10 mouse cellular contexts compared by ENCODE assay signal in genomic region chr17:25860229-25860628, GRCm38 (mm10). TPM values are rescaled to one million over a fixed set of nuclear protein-coding genes. Genes with fewer than 3 reads are reported as not detected.
DNase-seq lines count a peak whose midpoint lies in the region; ATAC-seq and TF ChIP-seq lines count a peak whose summit lies in the region.
"Had no signal": no experiment of that assay in that cellular context is flagged by ENCODE, and none has a peak within 500 bp of the region (broad histone marks: within the 10 kb centered on the region; RNA-seq: fewer than 3 reads in every experiment).

No protein-coding gene starts in this region.

- no peak for DNase-seq in heart, embryonic 10.5 days (ENCODE audit: low spot score)
- no peak for DNase-seq in heart, adult 18-20 months
- DNase-seq in G1E (ENCODE audit: low spot score): no peak
- DNase-seq in midbrain, embryonic 11.5 days (ENCODE audit: low spot score, missing footprints): no peak
- no peak for DNase-seq in gastrocnemius, postnatal 4 days (ENCODE audit: low spot score in 2 of 2)
- no peak for DNase-seq in gastrocnemius, postnatal 36 days
- DNase-seq: heart, postnatal 14 days had no signal

- intact Hi-C loops in gastrocnemius, postnatal 36 days (cut with DNase I): no loop called here

- no peak for TF ChIP-seq CTCF in G1E (IDR thresholded peaks at IDR 0.05; ENCODE audit: low read depth, low read length)

- peak overlapping the region; percentile 82 for H3K4me2 ChIP-seq in hindbrain, embryonic 13.5 days
- peak overlapping the region; percentile 86 for H3K4me2 ChIP-seq in midbrain, embryonic 11.5 days

- H3K4me3 ChIP-seq in heart, embryonic 10.5 days: peak overlapping the region; percentile 76
- peak overlapping the region; percentile 76; the same call in 1 of the 2 replicates for H3K4me3 ChIP-seq in G1E (ENCODE audit: low read depth, low read length)
- peak overlapping the region; percentile 69 for H3K4me3 ChIP-seq in hindbrain, embryonic 13.5 days
- H3K4me3 ChIP-seq in midbrain, embryonic 11.5 days (ENCODE audit: low read depth, low read length): peak overlapping the region; percentile 63

- no peak for ATAC-seq in G1E (ENCODE audit: extremely low read depth, insufficient number of reproducible peaks, low FRiP score, poor library complexity, severe bottlenecking)
- no peak for ATAC-seq in hindbrain, embryonic 13.5 days (ENCODE audit: low FRiP score)
- ATAC-seq in midbrain, embryonic 11.5 days (ENCODE audit: low FRiP score): no peak
- no peak for ATAC-seq in inflammation-experienced regulatory T-cells, adult 6 months

- H3K9me3 ChIP-seq in heart, embryonic 10.5 days: no peaks in the 10 kb centered on the region
- no peaks in the 10 kb centered on the region for H3K9me3 ChIP-seq in G1E (replicated peaks)
- no peaks in the 10 kb centered on the region for H3K9me3 ChIP-seq in hindbrain, embryonic 13.5 days
- no peaks in the 10 kb centered on the region for H3K9me3 ChIP-seq in midbrain, embryonic 11.5 days (ENCODE audit: control insufficient read depth, low read length)

- no peak overlapping the region for H3K27ac ChIP-seq in heart, embryonic 10.5 days
- no peak overlapping the region for H3K27ac ChIP-seq in hindbrain, embryonic 13.5 days
- no peak overlapping the region for H3K27ac ChIP-seq in midbrain, embryonic 11.5 days (ENCODE audit: low read depth, low read length)

- no peaks in the 10 kb centered on the region for H3K27me3 ChIP-seq in heart, embryonic 10.5 days (ENCODE audit: insufficient read depth, poor library complexity, severe bottlenecking)
- peaks cover 9% of the 10 kb centered on the region; the same call in 1 of the 2 replicates for H3K27me3 ChIP-seq in G1E (ENCODE audit: insufficient read depth, low read length)
- H3K27me3 ChIP-seq in hindbrain, embryonic 13.5 days: no peaks in the 10 kb centered on the region
- H3K27me3 ChIP-seq in midbrain, embryonic 11.5 days (ENCODE audit: control insufficient read depth, insufficient read depth, low read length): no peaks in the 10 kb centered on the region

- peaks cover 28% of the 10 kb centered on the region for H3K4me1 ChIP-seq in heart, embryonic 10.5 days
- peaks cover 42% of the 10 kb centered on the region for H3K4me1 ChIP-seq in G1E (ENCODE audit: insufficient read depth, low read depth, low read length)
- peaks cover 26% of the 10 kb centered on the region for H3K4me1 ChIP-seq in hindbrain, embryonic 13.5 days (replicated peaks)
- peaks cover 17% of the 10 kb centered on the region for H3K4me1 ChIP-seq in midbrain, embryonic 11.5 days (ENCODE audit: control insufficient read depth, insufficient read depth, low read length)

- peaks cover 32% of the 10 kb centered on the region for H3K36me3 ChIP-seq in heart, embryonic 10.5 days
- H3K36me3 ChIP-seq in G1E (replicated peaks): peaks cover 62% of the 10 kb centered on the region
- peaks cover 1% of the 10 kb centered on the region; the same call in 1 of the 2 replicates for H3K36me3 ChIP-seq in hindbrain, embryonic 13.5 days
- H3K36me3 ChIP-seq in midbrain, embryonic 11.5 days (ENCODE audit: control insufficient read depth, insufficient read depth, low read length): no peaks in the 10 kb centered on the region

- 94% methylated on average over 6 of the region's 6 CpGs for WGBS in heart, embryonic 10.5 days
- 94% methylated on average over 6 of the region's 6 CpGs for WGBS in hindbrain, embryonic 13.5 days
- WGBS in midbrain, embryonic 11.5 days: 84% methylated on average over 6 of the region's 6 CpGs

- peak overlapping the region; percentile 85 for H3K9ac ChIP-seq in hindbrain, embryonic 13.5 days
- H3K9ac ChIP-seq in midbrain, embryonic 11.5 days (ENCODE audit: low read length): peak overlapping the region; percentile 84

RNA-seq across cellular contexts. Expression of gene Wdr90, which starts 1.1 kb away (rescaled TPM):
- polyA plus RNA-seq in heart, embryonic 10.5 days (2016; fragmentation: Nextera tagmentation; extraction: Ambion mirVana): 22.4 and 31.7 TPM in 2 replicates
- 1 to 10 TPM; 1.0 to 2.3 TPM for total RNA-seq in heart, adult 18-20 months (2021)
- total RNA-seq in G1E (2014; fragmentation: Nextera tagmentation) (14.6 and 42.2 TPM in 2 replicates), G1E (2017) (11.8 and 14.2 TPM in 2 replicates)
- 9.0 and 17.0 TPM in 2 replicates for polyA plus RNA-seq in G1E (2012)
- 19.4 and 19.8 TPM in 2 replicates for polyA plus RNA-seq in hindbrain, embryonic 13.5 days (2015; fragmentation: Nextera tagmentation; extraction: Ambion mirVana)
- 15.7 and 17.8 TPM in 2 replicates for polyA plus RNA-seq in midbrain, embryonic 11.5 days (2014; fragmentation: Nextera tagmentation; extraction: Ambion mirVana)
- total RNA-seq in gastrocnemius, postnatal 4 days (2021): 10 to 100 TPM; 11.7 to 12.0 TPM
- polyA plus RNA-seq in inflammation-experienced regulatory T-cells, adult 6 months (2017; shearing (Covaris generic)): 1 to 10 TPM; 3.3 to 7.0 (median 6.8) TPM
- 1 to 10 TPM in 1 of 2 experiments, under 1 TPM in 1; 0.39 to 1.6 TPM for total RNA-seq in gastrocnemius, postnatal 36 days (2021)

RNA-seq across cellular contexts. Expression of gene Mcrip2, which starts 8.3 kb away (rescaled TPM):
- 133 and 201 TPM in 2 replicates for polyA plus RNA-seq in heart, embryonic 10.5 days (2016; fragmentation: Nextera tagmentation; extraction: Ambion mirVana)
- 100 to 1,000 TPM; 283 to 318 TPM for total RNA-seq in heart, adult 18-20 months (2021)
- total RNA-seq in G1E (2014; fragmentation: Nextera tagmentation): 8.2 and 8.7 TPM in 2 replicates
- total RNA-seq in G1E (2017): 4.4 and 9.4 TPM in 2 replicates
- polyA plus RNA-seq in G1E (2012): 77.6 and 103 TPM in 2 replicates
- polyA plus RNA-seq in hindbrain, embryonic 13.5 days (2015; fragmentation: Nextera tagmentation; extraction: Ambion mirVana): 11.4 and 11.7 TPM in 2 replicates
- 6.1 and 7.0 TPM in 2 replicates for polyA plus RNA-seq in midbrain, embryonic 11.5 days (2014; fragmentation: Nextera tagmentation; extraction: Ambion mirVana)
- 10 to 100 TPM; 46.1 to 48.6 TPM for total RNA-seq in gastrocnemius, postnatal 4 days (2021)
- 1 to 10 TPM; 2.5 to 3.9 (median 3.5) TPM for polyA plus RNA-seq in inflammation-experienced regulatory T-cells, adult 6 months (2017; shearing (Covaris generic))
- total RNA-seq in gastrocnemius, postnatal 36 days (2021): 100 to 1,000 TPM in 1 of 2 experiments, 10 to 100 TPM in 1; 87.2 to 102 TPM

RNA-seq across cellular contexts. Expression of gene Mettl26, which starts 14.6 kb away (rescaled TPM):
- polyA plus RNA-seq in heart, embryonic 10.5 days (2016; fragmentation: Nextera tagmentation; extraction: Ambion mirVana): 46.7 and 55.4 TPM in 2 replicates
- total RNA-seq in heart, adult 18-20 months (2021): 10 to 100 TPM; 11.8 to 15.2 TPM
- total RNA-seq in G1E (2014; fragmentation: Nextera tagmentation): 13.9 and 19.0 TPM in 2 replicates
- total RNA-seq in G1E (2017): 12.4 and 16.7 TPM in 2 replicates
- 30.2 and 34.4 TPM in 2 replicates for polyA plus RNA-seq in G1E (2012)
- 63.0 and 65.7 TPM in 2 replicates for polyA plus RNA-seq in hindbrain, embryonic 13.5 days (2015; fragmentation: Nextera tagmentation; extraction: Ambion mirVana)
- 57.1 and 60.1 TPM in 2 replicates for polyA plus RNA-seq in midbrain, embryonic 11.5 days (2014; fragmentation: Nextera tagmentation; extraction: Ambion mirVana)
- 10 to 100 TPM; 20.0 to 21.3 TPM for total RNA-seq in gastrocnemius, postnatal 4 days (2021)
- polyA plus RNA-seq in inflammation-experienced regulatory T-cells, adult 6 months (2017; shearing (Covaris generic)): 100 to 1,000 TPM in 1 of 3 experiments, 10 to 100 TPM in 2; 91.1 to 121 (median 98.2) TPM
- total RNA-seq in gastrocnemius, postnatal 36 days (2021): 10 to 100 TPM; 28.9 to 32.2 TPM

RNA-seq across cellular contexts. Expression of gene Rhot2, which starts 15.6 kb away (rescaled TPM):
- polyA plus RNA-seq in heart, embryonic 10.5 days (2016; fragmentation: Nextera tagmentation; extraction: Ambion mirVana): 29.0 and 29.8 TPM in 2 replicates
- 100 to 1,000 TPM; 138 to 140 TPM for total RNA-seq in heart, adult 18-20 months (2021)
- total RNA-seq in G1E (2014; fragmentation: Nextera tagmentation) (31.2 and 41.2 TPM in 2 replicates), G1E (2017) (17.7 and 20.0 TPM in 2 replicates)
- polyA plus RNA-seq in G1E (2012): 142 and 151 TPM in 2 replicates
- 14.5 and 15.9 TPM in 2 replicates for polyA plus RNA-seq in hindbrain, embryonic 13.5 days (2015; fragmentation: Nextera tagmentation; extraction: Ambion mirVana)
- 7.0 and 8.7 TPM in 2 replicates for polyA plus RNA-seq in midbrain, embryonic 11.5 days (2014; fragmentation: Nextera tagmentation; extraction: Ambion mirVana)
- total RNA-seq in gastrocnemius, postnatal 4 days (2021): 10 to 100 TPM; 34.9 to 41.5 TPM
- polyA plus RNA-seq in inflammation-experienced regulatory T-cells, adult 6 months (2017; shearing (Covaris generic)): 10 to 100 TPM; 21.2 to 32.3 (median 23.4) TPM
- total RNA-seq in gastrocnemius, postnatal 36 days (2021): 10 to 100 TPM; 63.4 to 68.4 TPM

RNA-seq across cellular contexts. Expression of gene Gm20683, which starts 18.7 kb away (rescaled TPM):
- 2.1 and 3.0 TPM in 2 replicates for polyA plus RNA-seq in heart, embryonic 10.5 days (2016; fragmentation: Nextera tagmentation; extraction: Ambion mirVana)
- total RNA-seq in heart, adult 18-20 months (2021): 1 to 10 TPM; 1.2 to 3.3 TPM
- total RNA-seq in G1E (2014; fragmentation: Nextera tagmentation) (1.1 and 2.9 TPM in 2 replicates), G1E (2017) (3.0 and 3.1 TPM in 2 replicates)
- 9.7 and 12.4 TPM in 2 replicates for polyA plus RNA-seq in G1E (2012)
- polyA plus RNA-seq in hindbrain, embryonic 13.5 days (2015; fragmentation: Nextera tagmentation; extraction: Ambion mirVana): 8.1 and 8.5 TPM in 2 replicates
- polyA plus RNA-seq in midbrain, embryonic 11.5 days (2014; fragmentation: Nextera tagmentation; extraction: Ambion mirVana): 0.63 and 1.2 TPM in 2 replicates
- total RNA-seq in gastrocnemius, postnatal 4 days (2021): 1 to 10 TPM; 5.4 to 7.6 TPM
- polyA plus RNA-seq in inflammation-experienced regulatory T-cells, adult 6 months (2017; shearing (Covaris generic)): 1 to 10 TPM in 1 of 3 experiments, under 1 TPM in 2; 0.26 to 1.1 (median 0.67) TPM
- total RNA-seq in gastrocnemius, postnatal 36 days (2021): 10 to 100 TPM; 18.6 to 19.2 TPM
- total RNA-seq: common myeloid progenitor, adult 5-6 weeks had no signal
